Mouse (Mus musculus) heart, embryonic 16.5 days (tissue): Measurements from ENCODE around the gene Nradd. TPM values are rescaled to one million over a fixed set of nuclear protein-coding genes. Genes with fewer than 3 reads are reported as not detected.

Experiments
- ATAC-seq: fragments of 200-750 bp; cut with Nextera tagmentation; replicated peaks from 2 replicates; pipeline ENCODE4 v1.8.0; 2017; ENCODE audit warnings: moderate number of reproducible peaks; ENCODE audit not compliant: insufficient read depth, low FRiP score; ENCODE audit errors: extremely low read depth
- H3K27ac ChIP-seq: fragments of 300-500 bp; sonication (generic); 2 replicates; pipeline ENCODE4 v1.5.1; 2014; ENCODE audit warnings: mild to moderate bottlenecking, low read length, control low read depth, moderate library complexity
- H3K27me3 ChIP-seq: fragments of 300-500 bp; sonication (generic); 2 replicates; pipeline ENCODE4 v1.6.1; 2014; ENCODE audit warnings: low read length, mixed read lengths; ENCODE audit not compliant: control insufficient read depth, insufficient read depth
- H3K36me3 ChIP-seq: fragments of 300-500 bp; sonication (generic); 2 replicates; pipeline ENCODE4 v1.6.1; 2014; ENCODE audit not compliant: control insufficient read depth, insufficient read depth
- H3K4me1 ChIP-seq: fragments of 300-500 bp; sonication (generic); 2 replicates; pipeline ENCODE4 v1.6.1; 2014; ENCODE audit warnings: low read length, mixed read lengths; ENCODE audit not compliant: control insufficient read depth, insufficient read depth
- H3K4me2 ChIP-seq: fragments of 300-500 bp; sonication (generic); 2 replicates; pipeline ENCODE4 v1.6.1; 2014; ENCODE audit warnings: low read depth, mild to moderate bottlenecking, control low read depth, low read length
- H3K4me3 ChIP-seq: fragments of 300-500 bp; sonication (generic); 2 replicates; pipeline ENCODE4 v1.5.1; 2014; ENCODE audit warnings: mild to moderate bottlenecking, control low read depth, low read length
- H3K9ac ChIP-seq: fragments of 300-500 bp; sonication (generic); 2 replicates; pipeline ENCODE4 v1.6.1; 2014; ENCODE audit warnings: low read length, control low read depth
- H3K9me3 ChIP-seq: fragments of 300-500 bp; sonication (generic); replicated peaks from 2 replicates; pipeline ENCODE4 v1.6.1; 2016; ENCODE audit warnings: low read length; ENCODE audit not compliant: control insufficient read depth
- WGBS: fragments of 180-500 bp; shearing (Covaris S2); extraction: QIAGEN DNeasy Blood & Tissue Kit; methylation state at CpG from one replicate; pipeline ENCODE4 v1.1.7; 2014; 5-methylcytosine and 5-hydroxymethylcytosine counted together
- polyA plus RNA-seq: library from polyadenylated mRNA; unstranded; fragments of >200 nt; fragmentation: Nextera tagmentation; extraction: Ambion mirVana; gene quantifications from 2 replicates; pipeline ENCODE4 v1.2.1, GENCODE M21; 2015

The Nradd gene
- 16.4 and 17.2 TPM in 2 replicates for polyA plus RNA-seq

- no peaks in the 10 kb centered on the region for H3K27me3 ChIP-seq
- ATAC-seq, result peak; percentile 92
- 4% methylated on average over 41 of the region's 41 CpGs for WGBS
- H3K9me3 ChIP-seq, result no peaks in the 10 kb centered on the region
- H3K4me1 ChIP-seq, result peaks cover 10% of the 10 kb centered on the region; the same call in 1 of the 2 replicates
- H3K27ac ChIP-seq, result peak within 1 kb of the TSS; percentile 90
- peaks cover 13% of the 10 kb centered on the region for H3K36me3 ChIP-seq
- H3K4me3 ChIP-seq, result peak within 1 kb of the TSS; percentile 59
- H3K4me2 ChIP-seq, result peak within 1 kb of the TSS; percentile 99
- H3K9ac ChIP-seq, result peak within 1 kb of the TSS; percentile 83
These were observed at the start of gene Nradd for GRCm38 (mm10) chr9:110624361-110625166. Gene Nradd, minus strand, starts transcription at chr9:110624452.

DNA sequence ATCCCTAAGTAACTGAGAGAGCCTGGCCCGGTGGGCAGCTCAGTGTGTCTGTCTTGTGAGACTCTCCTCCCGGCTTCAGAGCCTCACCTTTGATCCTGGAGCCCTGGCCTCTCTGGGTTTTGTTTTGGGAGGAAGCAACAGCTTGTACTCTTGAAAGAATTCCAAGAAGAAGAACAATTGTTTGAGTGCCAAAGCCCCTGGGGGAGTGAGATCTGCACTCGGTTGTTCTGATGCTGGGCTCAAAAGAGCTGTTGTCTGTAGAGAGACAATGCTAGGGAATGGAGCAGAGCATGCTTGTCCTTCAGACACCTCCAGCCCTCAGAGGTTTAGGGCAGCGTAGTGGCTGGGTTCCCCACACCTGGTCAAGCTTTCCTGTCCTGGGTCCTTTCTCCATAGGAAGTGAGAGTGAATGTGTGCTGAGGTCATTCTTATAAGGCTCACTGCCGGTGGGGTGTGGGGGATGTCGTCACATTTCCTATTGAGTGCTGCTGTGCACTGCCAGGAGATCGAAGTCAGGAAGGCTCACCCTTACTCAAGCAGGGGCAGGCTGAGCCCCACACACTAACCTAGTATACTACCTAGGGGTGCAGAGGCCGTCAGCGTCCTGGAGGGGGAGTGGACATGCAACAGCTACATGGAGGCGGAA is 49.0 kb upstream of the Nradd start:
- H3K36me3 ChIP-seq, result no peaks in the 10 kb centered on the region
- 0 out of 2 replicates have a peak, but pooled peaks have one; percentile 3 for ATAC-seq
- H3K27ac ChIP-seq, result peak overlapping the region; percentile 81
- peaks cover 83% of the 10 kb centered on the region for H3K4me1 ChIP-seq
- no peaks in the 10 kb centered on the region for H3K27me3 ChIP-seq
- peak overlapping the region; percentile 39; the same call in 1 of the 2 replicates for H3K9ac ChIP-seq
- 0 out of 2 replicates have a peak overlapping the region, but pooled peaks have one; percentile 28 for H3K4me2 ChIP-seq
- WGBS, result 48% methylated on average over 10 of the region's 10 CpGs
- no peaks in the 10 kb centered on the region for H3K9me3 ChIP-seq
- no peak overlapping the region for H3K4me3 ChIP-seq

DNA sequence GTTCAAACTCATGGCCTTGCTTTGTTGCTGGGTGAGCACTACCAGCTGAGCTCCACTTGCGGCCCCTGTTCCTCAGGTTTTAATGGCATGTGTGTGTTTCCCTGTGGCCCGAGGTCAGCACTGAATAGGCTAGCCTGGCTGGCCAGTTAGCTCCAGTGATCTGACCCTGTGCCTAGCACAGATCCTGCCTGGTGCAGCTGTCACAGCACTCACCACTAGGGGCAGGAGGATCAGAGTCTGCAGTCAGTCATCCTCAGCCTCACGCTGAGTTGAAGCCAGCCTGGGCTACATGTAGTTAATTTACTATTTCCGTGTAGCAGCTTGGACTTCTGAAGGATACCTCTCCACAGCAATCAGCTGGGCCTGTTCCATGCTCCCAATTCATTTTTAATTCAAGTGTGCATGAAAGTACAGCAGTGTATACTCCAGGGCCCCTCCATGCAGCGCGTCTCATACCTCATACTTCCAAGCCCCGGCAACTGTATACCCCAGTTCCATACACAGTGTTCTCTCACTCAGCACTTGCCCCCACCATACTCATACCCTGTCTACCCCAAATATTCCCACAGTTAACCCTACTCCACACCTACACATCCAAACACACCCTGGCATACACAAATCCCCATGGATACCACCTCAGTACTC is 48.3 kb upstream of the Nradd start:
- no peak overlapping the region for H3K4me2 ChIP-seq

DNA sequence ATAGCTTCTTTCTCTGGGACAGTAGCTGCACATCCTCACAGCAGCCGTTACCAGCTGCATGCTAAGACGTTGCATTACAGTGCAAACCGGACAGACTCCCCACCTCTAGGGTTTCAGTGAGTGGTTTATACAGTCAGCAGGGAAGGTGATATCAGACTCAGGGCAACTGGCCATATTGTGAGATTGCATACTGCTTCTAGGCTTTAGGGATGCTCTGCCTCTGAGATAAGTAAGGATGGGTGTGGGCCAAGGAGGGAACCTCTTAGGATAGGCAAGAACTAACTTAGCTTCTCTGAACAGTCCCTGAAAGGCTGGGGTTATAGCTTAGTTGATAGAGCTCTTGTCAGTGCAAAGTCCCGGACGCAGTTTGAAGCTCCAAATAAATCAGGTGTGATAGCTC is 45.5 kb upstream of the Nradd start:
- Histone ChIP-seq H3K27me3 (no peaks in the 10 kb centered on the region), H3K4me3 (no peak overlapping the region), H3K36me3 (no peaks in the 10 kb centered on the region), H3K4me1 (peaks cover 93% of the 10 kb centered on the region), H3K27ac (peak overlapping the region; percentile 82), H3K4me2 (no peak overlapping the region), H3K9ac (no peak overlapping the region), H3K9me3 (no peaks in the 10 kb centered on the region)
- 58% methylated on average over 5 of the region's 5 CpGs for WGBS
- ATAC-seq, result no peak

More for the DNA sequence above, 48.3 kb upstream of the Nradd start:
- Histone ChIP-seq H3K27ac (peak overlapping the region; percentile 81), H3K9me3 (no peaks in the 10 kb centered on the region), H3K4me3 (no peak overlapping the region), H3K9ac (no peak overlapping the region), H3K27me3 (no peaks in the 10 kb centered on the region), H3K36me3 (no peaks in the 10 kb centered on the region), H3K4me1 (peaks cover 83% of the 10 kb centered on the region)
- no peak for ATAC-seq
- 64% methylated on average over 7 of the region's 7 CpGs for WGBS

DNA sequence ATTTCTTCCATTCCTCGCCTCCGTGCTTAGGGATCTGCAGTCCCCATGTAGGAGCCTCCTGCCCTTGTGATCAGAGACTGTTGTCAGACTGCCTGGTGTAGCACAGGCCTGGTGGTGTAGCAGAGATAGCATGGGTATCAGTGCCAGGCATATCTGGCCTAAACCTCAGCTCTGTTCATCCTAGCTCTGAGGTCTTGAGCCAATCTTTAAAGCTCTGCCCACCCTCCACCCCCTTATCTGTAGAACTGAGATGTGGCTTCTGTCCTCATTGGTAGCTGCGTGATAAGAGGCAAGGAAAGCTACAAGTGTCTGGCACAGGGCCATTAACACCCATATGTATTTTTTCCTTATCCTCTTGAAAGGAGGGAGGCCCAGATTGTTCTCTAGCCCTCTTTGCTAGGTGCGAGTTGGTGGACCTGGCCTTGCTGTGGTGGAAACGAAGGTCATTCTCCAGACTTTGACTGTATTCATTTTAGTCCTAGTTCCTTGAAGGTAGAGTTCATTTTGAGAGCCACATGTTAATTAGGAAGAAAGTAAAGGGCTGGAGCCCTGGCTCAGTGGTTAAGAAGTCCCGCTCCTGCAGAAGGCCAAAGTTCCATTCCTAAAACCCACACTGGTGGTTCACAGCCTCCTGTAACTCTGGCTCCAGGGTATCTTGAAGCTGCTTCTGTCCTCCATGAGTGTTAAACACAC is 44.5 kb upstream of the Nradd start:
- no peak overlapping the region for H3K4me3 ChIP-seq
- peaks cover 88% of the 10 kb centered on the region for H3K4me1 ChIP-seq
- H3K9ac ChIP-seq, result no peak overlapping the region
- H3K9me3 ChIP-seq, result no peaks in the 10 kb centered on the region
- H3K27me3 ChIP-seq, result no peaks in the 10 kb centered on the region
- WGBS, result 41% methylated on average over 6 of the region's 6 CpGs
- H3K4me2 ChIP-seq, result peak overlapping the region; percentile 7; the same call in 1 of the 2 replicates
- no peaks in the 10 kb centered on the region for H3K36me3 ChIP-seq
- peak; percentile 61 for ATAC-seq
- peak overlapping the region; percentile 82 for H3K27ac ChIP-seq

DNA sequence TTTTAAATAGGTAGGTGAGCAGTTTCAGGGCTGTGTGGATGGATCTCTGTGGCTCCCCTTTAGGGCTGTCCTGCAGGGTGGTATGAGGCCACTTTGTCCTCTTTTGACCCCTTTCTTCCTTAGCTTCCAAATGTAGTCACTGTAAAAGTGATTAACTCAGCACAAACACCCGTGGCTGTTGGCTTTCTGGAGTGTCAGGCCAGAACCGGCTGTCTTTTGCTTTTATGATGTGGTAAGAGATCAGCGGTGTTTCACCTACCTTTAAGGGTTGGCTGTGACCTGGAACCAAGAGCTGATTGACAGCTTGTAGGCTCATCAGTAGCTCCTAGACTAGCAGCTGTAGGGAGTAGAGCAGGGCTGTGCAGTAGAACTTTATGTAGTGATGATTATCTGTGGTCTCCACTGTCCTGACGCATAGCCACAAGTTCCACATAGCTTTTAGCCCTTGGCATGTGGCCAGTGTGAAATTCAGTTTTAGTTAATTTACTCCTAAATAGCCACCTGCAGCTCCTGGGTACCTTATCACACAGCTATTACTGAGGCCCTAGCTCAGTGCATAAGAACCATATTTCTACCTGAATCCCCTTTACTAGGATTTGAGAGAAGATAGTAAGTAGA is 43.1 kb upstream of the Nradd start:
- Histone ChIP-seq H3K4me3 (no peak overlapping the region), H3K27ac (peak overlapping the region; percentile 82), H3K4me1 (peaks cover 74% of the 10 kb centered on the region), H3K9me3 (no peaks in the 10 kb centered on the region), H3K4me2 (0 out of 2 replicates have a peak overlapping the region, but pooled peaks have one; percentile 1), H3K9ac (0 out of 2 replicates have a peak overlapping the region, but pooled peaks have one; percentile 31), H3K36me3 (no peaks in the 10 kb centered on the region), H3K27me3 (no peaks in the 10 kb centered on the region)
- no peak for ATAC-seq
- WGBS, result 45% methylated on average over 4 of the region's 4 CpGs

- Histone ChIP-seq H3K9me3 (no peaks in the 10 kb centered on the region), H3K9ac (peak overlapping the region; percentile 54), H3K4me1 (peaks cover 68% of the 10 kb centered on the region), H3K27ac (peak overlapping the region; percentile 82), H3K27me3 (no peaks in the 10 kb centered on the region), H3K4me2 (peak overlapping the region; percentile 45), H3K4me3 (no peak overlapping the region), H3K36me3 (no peaks in the 10 kb centered on the region)
- WGBS, result 27% methylated on average over 8 of the region's 8 CpGs
- ATAC-seq, result no peak
These were observed 42.1 kb upstream of the Nradd start for GRCm38 (mm10) chr9:110666374-110666773.

DNA sequence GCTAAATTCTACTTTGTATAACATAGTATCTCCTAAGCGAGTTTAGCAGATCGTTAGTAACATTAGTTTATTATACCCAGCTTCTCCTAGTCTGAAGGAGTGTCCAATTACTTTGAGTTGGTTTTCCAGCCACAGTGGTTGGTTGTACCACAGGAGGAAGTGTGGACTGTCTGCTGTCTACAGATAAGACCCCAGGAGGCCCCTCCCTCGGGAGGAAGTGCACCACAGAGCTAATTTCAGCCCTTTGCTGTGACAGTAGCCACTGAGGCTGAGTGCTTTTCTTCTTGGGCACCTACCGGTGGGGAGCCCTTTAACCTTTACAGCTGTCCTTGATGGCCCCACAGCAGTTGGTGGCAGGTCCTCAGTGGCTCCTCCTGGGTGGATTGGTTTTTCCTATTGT is 41.7 kb upstream of the Nradd start:
- WGBS, result 17% methylated on average over 4 of the region's 4 CpGs
- peak overlapping the region; percentile 82 for H3K27ac ChIP-seq
- no peak overlapping the region for H3K4me3 ChIP-seq
- H3K36me3 ChIP-seq, result no peaks in the 10 kb centered on the region
- H3K9ac ChIP-seq, result peak overlapping the region; percentile 54
- peak; percentile 61 for ATAC-seq
- no peaks in the 10 kb centered on the region for H3K27me3 ChIP-seq
- H3K4me2 ChIP-seq, result peak overlapping the region; percentile 45
- peaks cover 68% of the 10 kb centered on the region for H3K4me1 ChIP-seq
- no peaks in the 10 kb centered on the region for H3K9me3 ChIP-seq
